Mouse (Mus musculus) cerebellum, adult 2 months (tissue): ENCODE results near the gene Actrt2.

Source experiments
- CTCF ChIP-seq: fragments of 200-500 bp; IDR thresholded peaks from 2 replicates; pipeline ENCODE4 v1.5.1; 2011; ENCODE audit warnings: low read depth, mild to moderate bottlenecking, control low read depth, low read length, moderate library complexity, borderline replicate concordance; ENCODE audit not compliant: insufficient read depth
- POLR2A ChIP-seq: fragments of 200-500 bp; IDR thresholded peaks from 2 replicates; pipeline ENCODE4 v1.6.1; 2011; ENCODE audit warnings: low read length, control low read depth, borderline replicate concordance; ENCODE audit not compliant: insufficient read depth

DNA sequence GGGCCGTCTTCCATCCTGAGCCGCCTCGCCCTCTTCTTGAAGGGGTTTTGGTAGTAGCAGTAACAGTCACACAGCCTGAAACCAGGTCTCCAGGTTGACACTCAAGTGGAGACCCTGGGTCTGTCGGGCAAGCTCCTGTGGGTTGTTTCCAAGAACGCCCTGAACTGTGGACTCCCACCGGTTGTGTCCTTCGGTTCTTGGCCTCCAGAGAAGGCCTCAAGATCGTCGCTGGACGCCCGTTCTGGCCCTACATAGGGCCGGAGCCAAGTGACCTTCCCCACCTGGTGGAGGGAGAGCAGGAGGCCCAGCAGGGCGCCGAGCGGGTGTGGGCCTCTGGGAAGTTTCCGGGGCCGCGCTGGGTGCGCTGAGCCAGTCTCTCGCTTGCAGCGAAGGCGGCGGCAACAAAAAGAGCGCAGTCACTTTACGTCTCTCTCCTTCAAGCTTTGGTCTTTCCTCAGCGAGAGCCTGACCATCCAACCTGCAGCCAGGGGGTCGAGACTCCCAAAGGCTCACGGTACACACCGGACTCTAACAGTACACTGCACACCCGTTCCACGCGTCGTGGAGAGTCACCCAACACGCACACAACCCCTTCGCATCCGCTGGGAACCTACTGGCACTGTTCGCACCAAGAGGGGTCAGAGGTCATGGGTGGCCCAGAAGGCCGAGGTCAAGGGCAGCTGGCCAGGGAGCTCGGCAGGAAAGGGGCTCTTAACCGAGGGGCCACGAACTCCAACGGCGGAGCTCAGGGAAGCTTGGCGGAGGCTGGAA, 33.0 kb downstream of the Actrt2 start:
- TF ChIP-seq POLR2A (no peak), CTCF (no peak)
